In the genomic region with DNA sequence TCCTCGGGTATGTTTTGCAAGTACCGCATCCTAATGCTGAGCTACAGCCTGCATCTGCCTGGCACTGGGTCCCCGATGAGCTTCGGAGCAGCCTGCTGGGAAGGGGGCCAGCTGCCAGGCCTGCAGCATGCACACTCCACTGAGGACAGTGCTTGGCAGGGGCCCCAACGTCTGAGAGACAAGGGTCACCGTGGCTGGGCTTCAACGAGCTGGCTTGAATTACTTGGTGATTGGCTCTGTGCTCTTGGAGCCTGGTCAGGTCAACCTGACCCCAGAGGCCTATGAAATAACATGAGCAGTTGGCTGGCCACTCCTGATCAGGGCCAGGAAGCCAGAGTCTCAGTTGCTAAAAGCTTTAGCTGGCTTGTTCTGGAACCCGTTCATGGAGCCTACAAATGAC, we compare ENCODE assay signal across 8 mouse cellular contexts.
DNase-seq lines count a peak whose midpoint lies in the region; ATAC-seq and TF ChIP-seq lines count a peak whose summit lies in the region.

No protein-coding gene starts in this region.

- no peaks in the 10 kb centered on the region for H3K4me1 ChIP-seq in forebrain, embryonic 11.5 days (replicated peaks; ENCODE audit: control insufficient read depth, insufficient read depth, low read length)
- peaks cover 11% of the 10 kb centered on the region for H3K4me1 ChIP-seq in forebrain, embryonic 10.5 days
- H3K4me1 ChIP-seq in hindbrain, postnatal 0 days (ENCODE audit: insufficient read depth, low read length): peaks cover 10% of the 10 kb centered on the region; the same call in 1 of the 2 replicates

- no peaks in the 10 kb centered on the region for H3K9me3 ChIP-seq in forebrain, embryonic 11.5 days (ENCODE audit: control insufficient read depth, low read length)
- no peaks in the 10 kb centered on the region for H3K9me3 ChIP-seq in forebrain, embryonic 10.5 days
- no peaks in the 10 kb centered on the region for H3K9me3 ChIP-seq in hindbrain, postnatal 0 days (ENCODE audit: low read length)

- H3K27me3 ChIP-seq in forebrain, embryonic 11.5 days (ENCODE audit: control insufficient read depth, insufficient read depth, low read length): no peaks in the 10 kb centered on the region; the same call in 1 of the 2 replicates
- peaks cover 84% of the 10 kb centered on the region for H3K27me3 ChIP-seq in forebrain, embryonic 10.5 days (ENCODE audit: poor library complexity, severe bottlenecking)
- H3K27me3 ChIP-seq in hindbrain, postnatal 0 days (ENCODE audit: insufficient read depth, low read length): peaks cover 6% of the 10 kb centered on the region; the same call in 1 of the 2 replicates

- TF ChIP-seq CTCF in hindbrain, postnatal 0 days (IDR thresholded peaks at IDR 0.05; ENCODE audit: low read depth): no peak

- H3K4me3 ChIP-seq in forebrain, embryonic 11.5 days (ENCODE audit: low read depth, low read length): no peak overlapping the region
- H3K4me3 ChIP-seq in forebrain, embryonic 10.5 days: no peak overlapping the region
- no peak overlapping the region for H3K4me3 ChIP-seq in hindbrain, postnatal 0 days (ENCODE audit: low read length)

- no peaks in the 10 kb centered on the region for H3K36me3 ChIP-seq in forebrain, embryonic 11.5 days (ENCODE audit: control insufficient read depth, insufficient read depth, low read length)
- no peaks in the 10 kb centered on the region for H3K36me3 ChIP-seq in forebrain, embryonic 10.5 days (replicated peaks)
- H3K36me3 ChIP-seq in hindbrain, postnatal 0 days (ENCODE audit: insufficient read depth, low read length): no peaks in the 10 kb centered on the region

- no peak overlapping the region for H3K9ac ChIP-seq in forebrain, embryonic 11.5 days (ENCODE audit: low read length)
- no peak overlapping the region for H3K9ac ChIP-seq in hindbrain, postnatal 0 days (replicated peaks; ENCODE audit: low read length)

- DNase-seq in forebrain, embryonic 11.5 days (ENCODE audit: low spot score): peak; percentile 53
- DNase-seq in forebrain, embryonic 10.5 days (ENCODE audit: extremely low spot score, low spot score): no peak
- peak; percentile 65 for DNase-seq in brain, adult 2 months (ENCODE audit: low read depth, low spot score)
- peak; percentile 65 to 66 for DNase-seq in frontal cortex, postnatal 10 days (ENCODE audit: low spot score in 2 of 2)
- DNase-seq in hindbrain, postnatal 0 days (ENCODE audit: low spot score): peak; percentile 89
- peak; percentile 67 to 70 for DNase-seq in left cerebral cortex, postnatal 14 days (ENCODE audit: low spot score in 2 of 2)
- DNase-seq in right cerebral cortex, adult 2 months (ENCODE audit: low spot score in 2 of 2): peak; percentile 38 to 61

- H3K4me2 ChIP-seq in forebrain, embryonic 11.5 days (ENCODE audit: low read depth, low read length, severe bottlenecking): no peak overlapping the region
- no peak overlapping the region for H3K4me2 ChIP-seq in hindbrain, postnatal 0 days (ENCODE audit: low read depth, low read length)

- ATAC-seq in forebrain, embryonic 11.5 days (replicated peaks; ENCODE audit: low FRiP score): no peak
- peak; percentile 92 for ATAC-seq in hindbrain, postnatal 0 days
- no peak for ATAC-seq in monocyte, adult 5-6 weeks (replicated peaks; ENCODE audit: insufficient number of reproducible peaks, low FRiP score, low TSS enrichment, poor library complexity, severe bottlenecking)

- 73% methylated on average over 8 of the region's 8 CpGs for WGBS in forebrain, embryonic 11.5 days
- WGBS in forebrain, embryonic 10.5 days: 70% methylated on average over 8 of the region's 8 CpGs
- 26% methylated on average over 8 of the region's 8 CpGs for WGBS in hindbrain, postnatal 0 days

- no peak overlapping the region for H3K27ac ChIP-seq in forebrain, embryonic 11.5 days (ENCODE audit: low read depth, low read length)
- no peak overlapping the region for H3K27ac ChIP-seq in forebrain, embryonic 10.5 days
- no peak overlapping the region for H3K27ac ChIP-seq in hindbrain, postnatal 0 days

- intact Hi-C loops in left cerebral cortex, postnatal 14 days (cut with DNase I): no loop called here
